ENCODE assay signal across 17 mouse cellular contexts in genomic region chr4:82167396-82167795, GRCm38 (mm10).
"Had no signal": no experiment of that assay in that cellular context is flagged by ENCODE, and none has a peak within 500 bp of the region (broad histone marks: within the 10 kb centered on the region; RNA-seq: fewer than 3 reads in every experiment).

No protein-coding gene starts in this region.

- ATAC-seq: lung, postnatal 0 days; midbrain, embryonic 13.5 days; midbrain, embryonic 15.5 days had no signal

- H3K4me3 ChIP-seq: lung, embryonic 15.5 days; megakaryocyte, embryonic 14.5 days; midbrain, embryonic 13.5 days; midbrain, embryonic 15.5 days; neural tube, embryonic 13.5 days; neural tube, embryonic 15.5 days; stomach, embryonic 15.5 days had no signal

- H3K9ac ChIP-seq: liver, embryonic 14.5 days; lung, embryonic 15.5 days; midbrain, embryonic 13.5 days; midbrain, embryonic 15.5 days; neural tube, embryonic 13.5 days; neural tube, embryonic 15.5 days; stomach, embryonic 15.5 days had no signal

- H3K27me3 ChIP-seq: lung, embryonic 15.5 days; midbrain, embryonic 13.5 days; midbrain, embryonic 15.5 days; neural tube, embryonic 13.5 days; neural tube, embryonic 15.5 days; stomach, embryonic 15.5 days had no signal

- DNase-seq: lung, postnatal 14 days; lung, postnatal 36 days; right cerebral cortex, postnatal 14 days; thymus, adult 2 months; thymus, postnatal 25 days; thymus, postnatal 4 days had no signal

- H3K9me3 ChIP-seq: lung, embryonic 15.5 days; megakaryocyte, embryonic 14.5 days; midbrain, embryonic 13.5 days; midbrain, embryonic 15.5 days; neural tube, embryonic 13.5 days; neural tube, embryonic 15.5 days; stomach, embryonic 15.5 days had no signal

- H3K27ac ChIP-seq: liver, embryonic 14.5 days; lung, embryonic 15.5 days; macrophage; midbrain, embryonic 13.5 days; midbrain, embryonic 15.5 days; neural tube, embryonic 13.5 days; neural tube, embryonic 15.5 days; stomach, embryonic 15.5 days; stomach, postnatal 0 days had no signal

- H3K36me3 ChIP-seq: lung, embryonic 15.5 days; midbrain, embryonic 13.5 days; midbrain, embryonic 15.5 days; neural tube, embryonic 13.5 days; neural tube, embryonic 15.5 days; stomach, embryonic 15.5 days had no signal

- H3K4me1 ChIP-seq: midbrain, embryonic 13.5 days; midbrain, embryonic 15.5 days; neural tube, embryonic 13.5 days; neural tube, embryonic 15.5 days; stomach, embryonic 15.5 days had no signal

- H3K4me2 ChIP-seq: lung, embryonic 15.5 days; midbrain, embryonic 13.5 days; midbrain, embryonic 15.5 days; neural tube, embryonic 13.5 days; neural tube, embryonic 15.5 days; stomach, embryonic 15.5 days had no signal
